Mouse (Mus musculus): ENCODE results near the gene Angpt4.

Angpt4 gene

DNA sequence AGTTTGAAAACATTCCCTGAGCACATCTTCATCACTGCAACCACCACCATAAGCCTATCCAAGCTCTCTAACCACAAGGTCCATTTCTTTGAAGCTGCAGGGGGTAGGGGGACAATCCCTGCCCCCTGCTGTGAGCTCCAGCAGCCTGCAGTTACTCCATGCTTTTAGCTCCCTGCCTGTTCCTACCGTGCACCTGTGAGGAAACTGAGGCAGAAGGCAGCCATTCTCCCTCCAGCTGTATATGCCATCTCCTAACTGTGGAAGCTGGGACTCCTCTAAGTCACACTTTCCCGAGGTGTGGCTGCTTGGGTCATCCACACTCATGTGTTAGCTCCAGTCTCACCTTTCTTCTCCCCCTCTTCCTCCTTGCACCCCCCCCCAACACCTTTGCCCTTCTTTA is 4.1 kb downstream of the Angpt4 start:
- DNase-seq (ENCODE audit: low spot score in 2 of 2): no peak

DNA sequence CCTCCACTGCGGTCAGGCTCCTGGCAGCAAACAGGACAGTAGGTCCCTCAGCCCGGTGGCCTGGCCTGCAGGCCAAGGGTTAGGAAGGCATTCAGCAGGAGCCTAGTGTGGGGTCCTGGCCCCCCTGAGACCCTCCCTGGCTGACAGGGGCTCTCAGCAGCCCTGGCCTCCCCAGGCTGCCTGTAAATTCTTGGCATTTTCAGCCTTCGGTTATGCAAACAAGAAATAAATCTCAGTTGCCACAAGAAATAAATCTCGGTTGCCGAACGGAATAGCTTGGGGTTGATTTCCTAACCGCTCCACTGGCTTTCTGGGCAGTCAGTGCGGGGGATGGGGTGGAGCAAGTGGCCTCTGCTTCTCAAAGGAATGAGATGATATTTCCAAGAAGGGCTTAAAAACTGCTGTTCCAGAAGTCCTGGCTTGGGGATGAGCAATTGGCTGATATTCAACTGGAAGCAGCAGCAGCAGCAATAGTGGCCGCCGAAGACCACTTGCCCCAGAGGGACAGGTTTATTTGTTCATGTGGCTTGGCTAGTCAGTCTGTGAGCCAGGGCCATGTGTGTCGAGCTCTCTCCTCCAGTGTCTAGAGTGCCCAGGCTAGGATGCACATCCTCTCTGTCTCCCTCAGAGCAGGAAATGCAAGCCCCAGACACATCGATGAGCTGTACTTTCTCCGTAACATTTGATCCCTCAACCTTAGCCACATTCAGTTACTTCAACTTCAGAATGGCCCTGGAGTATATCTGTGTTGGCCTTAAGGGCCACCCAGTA is 5.2 kb downstream of the Angpt4 start:
- DNase-seq (ENCODE audit: low spot score in 2 of 2): no peak

DNA sequence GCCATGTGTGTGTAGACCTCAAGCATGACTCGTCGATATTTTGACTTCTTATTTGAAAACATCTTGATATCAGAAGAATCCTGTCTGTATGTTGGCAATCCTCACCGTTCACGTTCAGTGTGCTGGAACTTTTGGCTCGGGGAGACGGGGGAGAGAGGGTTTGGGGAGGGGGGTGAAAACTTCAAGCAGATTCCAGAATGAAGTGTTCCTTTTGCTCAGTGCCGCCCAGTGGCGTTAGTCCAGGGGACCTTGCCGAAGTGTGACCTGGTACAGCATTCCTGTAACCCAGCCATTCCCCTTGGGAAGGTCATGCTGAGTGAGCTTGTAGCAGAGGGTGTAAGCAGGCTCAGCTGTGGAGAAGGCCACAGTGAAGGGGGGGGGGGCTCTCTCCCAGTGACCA is 8.1 kb downstream of the Angpt4 start:
- no peak for DNase-seq (ENCODE audit: low spot score in 2 of 2)

DNA sequence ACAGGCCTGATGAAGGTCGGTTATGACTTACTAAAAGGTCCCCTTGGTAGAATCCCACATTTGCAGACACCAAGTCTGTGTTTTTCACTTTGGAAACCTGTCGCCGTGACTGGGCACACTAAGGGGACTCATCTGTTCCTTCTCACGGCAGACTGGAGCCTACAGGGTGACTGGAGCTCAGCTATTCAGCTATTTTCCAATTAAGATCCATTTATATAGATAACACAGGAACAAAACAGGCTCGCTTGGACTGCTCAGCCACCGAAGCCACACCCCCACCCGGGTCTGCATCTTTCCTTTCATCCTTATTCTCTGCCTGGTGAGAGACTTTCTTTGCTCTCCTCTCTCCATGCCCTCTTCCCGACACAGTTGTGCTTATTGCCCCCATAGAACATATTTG is 10.1 kb downstream of the Angpt4 start:
- no peak for DNase-seq (ENCODE audit: low spot score in 2 of 2)

DNA sequence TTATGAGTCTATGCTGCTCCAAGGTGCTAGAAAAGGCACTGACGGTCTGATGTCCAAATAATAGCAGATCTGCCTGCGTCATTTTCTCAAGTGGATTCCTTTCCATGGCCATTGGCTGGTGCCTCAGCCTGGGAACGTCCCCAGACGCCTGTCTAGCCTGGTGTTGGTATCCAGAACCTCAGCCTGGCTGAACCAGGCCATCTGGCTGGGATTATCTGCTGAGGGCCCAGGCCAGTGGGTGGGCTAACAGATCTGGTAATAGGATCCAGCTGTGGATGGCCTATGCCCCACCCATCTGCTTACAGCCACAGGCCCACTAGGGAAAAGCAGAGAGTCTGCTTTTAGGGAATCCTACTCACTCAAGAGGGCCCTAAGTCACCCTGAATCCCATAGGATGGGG is 10.6 kb downstream of the Angpt4 start:
- no peak for DNase-seq (ENCODE audit: low spot score in 2 of 2)

DNA sequence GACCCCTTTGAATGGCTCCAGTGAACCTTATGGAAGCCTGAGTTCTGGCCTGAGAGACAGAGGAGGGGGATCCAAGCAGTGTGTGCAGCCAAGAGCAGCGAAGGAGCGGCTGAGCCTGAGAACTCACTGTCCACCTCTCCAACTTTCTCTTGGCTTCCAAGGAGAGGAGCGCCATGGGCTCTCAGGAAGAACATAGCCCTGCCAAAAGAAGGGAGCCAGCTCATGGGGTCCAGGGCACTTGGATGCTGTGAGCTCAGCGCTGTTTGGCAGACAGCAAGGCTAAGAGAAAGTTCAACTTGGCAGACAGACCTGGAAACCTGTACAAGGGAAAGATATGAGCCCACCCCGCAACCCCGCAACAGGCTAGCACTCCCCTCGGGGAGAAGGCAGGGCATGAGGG is 13.3 kb downstream of the Angpt4 start:
- DNase-seq (ENCODE audit: low spot score in 2 of 2): no peak

DNA sequence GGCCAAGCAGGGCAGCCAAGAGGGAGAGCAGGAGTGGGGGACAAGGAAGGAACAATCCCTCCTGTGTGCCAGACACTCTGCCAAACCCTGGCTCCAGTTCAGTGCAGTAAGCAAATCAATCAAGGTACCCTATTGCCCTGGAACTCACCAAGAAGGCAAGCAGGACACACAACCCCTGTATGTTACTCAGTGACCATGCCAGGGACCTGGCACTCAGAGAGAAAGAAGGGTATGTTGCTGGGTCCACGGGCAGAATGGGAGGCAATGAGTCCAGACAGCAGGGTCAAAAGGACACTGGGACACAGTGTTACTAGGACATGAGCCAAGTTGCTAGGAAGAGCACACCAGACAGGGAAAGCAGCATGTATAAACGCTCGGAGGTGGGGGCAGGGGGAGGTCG is 14.7 kb downstream of the Angpt4 start:
- DNase-seq (ENCODE audit: low spot score in 2 of 2): no peak

DNA sequence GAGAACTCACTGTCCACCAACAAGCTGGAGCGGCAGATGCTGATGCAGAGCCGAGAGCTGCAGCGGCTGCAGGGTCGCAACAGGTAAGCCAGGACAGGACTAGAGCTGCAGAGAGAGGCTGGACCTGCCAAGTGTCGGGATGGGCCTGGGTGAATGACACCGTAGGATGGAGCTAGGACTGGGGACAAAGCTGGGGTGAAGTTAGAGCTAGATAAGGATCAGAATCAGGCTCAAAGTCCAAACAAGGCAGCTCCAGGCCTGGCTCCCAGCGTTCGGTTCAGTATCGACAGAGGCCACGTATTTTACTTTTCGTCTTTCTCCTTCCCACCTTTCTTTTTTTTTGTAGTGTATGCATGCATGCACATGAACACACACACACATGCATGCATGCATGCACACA is 16.1 kb downstream of the Angpt4 start:
- no peak for DNase-seq (ENCODE audit: low spot score in 2 of 2)

DNA sequence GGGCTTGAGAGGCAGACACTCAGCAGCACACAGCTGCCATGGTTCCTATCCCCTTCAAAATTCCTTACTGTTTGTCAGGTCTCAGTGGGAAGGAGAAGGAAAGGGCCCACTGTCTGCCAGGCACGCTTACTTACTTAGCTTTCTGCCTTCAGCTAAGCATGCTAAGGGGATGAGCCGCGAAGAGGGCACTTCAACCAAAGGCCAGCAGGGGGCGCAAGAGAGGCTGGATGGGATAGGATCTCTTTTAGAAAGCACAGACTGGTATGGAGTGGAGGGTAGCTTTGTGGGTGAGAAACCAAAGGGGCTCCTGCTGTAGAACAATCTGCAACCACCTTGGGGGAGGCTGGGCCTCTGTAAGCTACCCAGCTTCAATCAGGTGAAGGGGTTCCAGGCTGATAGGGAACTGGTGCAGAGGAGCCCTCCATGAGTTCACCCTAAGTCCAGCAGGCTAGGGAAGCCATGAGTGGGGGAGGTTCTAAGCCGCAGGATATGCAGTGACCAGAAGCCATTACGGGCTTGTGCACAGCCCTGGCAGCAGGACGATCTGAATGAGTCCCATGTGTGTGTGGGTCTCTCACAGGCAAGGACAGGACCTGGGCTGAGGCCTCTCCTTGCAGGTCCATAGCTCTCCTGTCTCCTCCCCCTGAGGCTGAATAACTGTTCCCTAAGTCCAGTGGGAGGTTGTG is 19.5 kb downstream of the Angpt4 start:
- peak; percentile 83 to 94 for DNase-seq (ENCODE audit: low spot score in 2 of 2)

DNA sequence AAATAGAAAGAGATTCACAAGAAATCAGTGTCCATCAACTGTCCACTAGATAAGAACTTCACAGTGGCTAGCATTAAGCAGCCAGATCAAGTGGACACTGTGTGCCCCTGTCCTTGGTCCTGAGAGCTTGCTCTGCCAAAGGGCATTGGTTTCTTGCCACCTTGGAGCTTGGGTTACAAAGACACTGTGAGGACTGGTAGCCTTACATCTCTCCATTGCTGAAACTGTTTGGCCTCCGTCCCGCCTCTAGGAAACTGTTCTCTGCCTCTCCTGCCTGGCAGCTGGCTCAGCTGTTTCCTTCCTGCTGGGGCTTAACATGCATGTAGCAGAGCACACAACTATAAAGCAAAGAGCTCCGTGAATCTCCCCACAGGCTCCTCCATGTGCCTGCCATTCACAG is 26.9 kb downstream of the Angpt4 start:
- peak; percentile 28 to 33 for DNase-seq (ENCODE audit: low spot score in 2 of 2)

DNA sequence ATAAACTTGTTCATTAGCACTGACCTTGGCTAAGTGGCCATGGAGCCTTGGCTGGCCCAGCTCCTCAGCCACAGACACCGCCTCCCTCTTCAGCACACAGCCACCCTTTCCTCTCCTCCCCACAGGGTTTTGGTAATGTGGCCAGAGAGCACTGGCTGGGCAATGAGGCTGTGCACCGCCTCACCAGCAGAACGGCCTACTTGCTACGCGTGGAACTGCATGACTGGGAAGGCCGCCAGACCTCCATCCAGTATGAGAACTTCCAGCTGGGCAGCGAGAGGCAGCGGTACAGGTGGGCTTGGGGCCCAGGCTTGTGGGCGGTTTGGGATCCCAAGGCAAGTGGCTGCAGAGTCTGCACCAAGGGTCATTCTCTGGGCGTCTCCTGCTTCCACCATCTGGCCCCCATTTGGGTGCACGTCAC is 27.8 kb downstream of the Angpt4 start:
- peak in 1 of 2 experiments; percentile 9 for DNase-seq (ENCODE audit: low spot score in 2 of 2)

DNA sequence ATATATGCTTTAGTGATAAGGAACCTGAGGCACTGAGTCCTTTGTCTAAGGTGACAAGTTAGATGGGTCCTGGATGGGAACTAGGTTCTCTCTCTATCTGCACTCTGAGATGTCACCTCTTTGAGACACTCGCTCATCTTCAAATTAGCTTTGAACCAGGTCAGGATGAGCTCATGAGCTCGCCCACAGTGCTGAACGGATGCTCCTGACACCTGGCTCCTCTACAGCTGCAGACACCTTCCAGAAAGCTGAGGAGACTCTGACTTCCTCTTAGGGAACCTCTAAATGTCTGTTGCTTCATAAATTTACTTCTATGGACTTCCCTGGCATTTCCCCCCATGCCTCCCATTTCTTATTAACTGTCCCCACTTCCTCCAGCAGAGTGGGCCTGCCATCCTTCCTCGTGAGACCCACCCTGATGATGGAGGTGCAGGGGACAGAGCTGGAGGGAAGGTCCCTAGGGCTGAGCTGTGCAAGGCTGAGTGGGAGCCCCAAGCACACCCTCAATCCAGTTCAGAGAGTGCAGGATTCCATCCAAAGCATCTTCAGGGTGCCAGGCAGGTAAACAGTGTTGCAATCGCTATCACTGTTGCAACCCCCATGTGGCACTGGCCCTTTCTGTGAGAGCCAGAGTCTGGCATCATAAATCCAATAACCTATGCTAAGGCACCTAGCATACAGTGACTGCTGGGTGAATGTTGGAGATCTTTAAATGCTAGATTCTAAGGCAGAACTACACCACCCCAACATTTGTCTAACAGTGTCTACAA is 28.8 kb downstream of the Angpt4 start:
- DNase-seq (ENCODE audit: low spot score in 2 of 2): peak; percentile 52 to 53

DNA sequence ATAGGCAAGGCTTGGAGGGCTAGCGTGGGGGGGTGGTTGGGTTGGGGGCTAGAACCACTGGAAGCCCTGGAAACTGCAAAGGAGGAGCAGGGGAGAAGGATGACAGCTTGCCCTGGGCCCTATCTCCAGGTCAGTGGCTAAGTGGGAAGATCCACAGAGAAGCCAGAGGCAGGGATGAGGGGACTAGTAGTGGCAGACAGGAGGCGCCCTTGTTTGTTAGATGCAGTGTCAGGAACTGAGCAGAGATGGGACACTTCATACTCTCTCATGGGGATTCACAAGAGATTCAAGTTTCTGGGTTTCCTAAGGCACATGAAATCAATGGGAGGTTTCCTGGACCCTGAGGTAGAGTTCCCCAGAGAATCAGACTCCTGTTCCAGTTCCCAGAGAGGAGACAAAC is 30.3 kb downstream of the Angpt4 start:
- DNase-seq (ENCODE audit: low spot score in 2 of 2): peak in 1 of 2 experiments; percentile 24

DNA sequence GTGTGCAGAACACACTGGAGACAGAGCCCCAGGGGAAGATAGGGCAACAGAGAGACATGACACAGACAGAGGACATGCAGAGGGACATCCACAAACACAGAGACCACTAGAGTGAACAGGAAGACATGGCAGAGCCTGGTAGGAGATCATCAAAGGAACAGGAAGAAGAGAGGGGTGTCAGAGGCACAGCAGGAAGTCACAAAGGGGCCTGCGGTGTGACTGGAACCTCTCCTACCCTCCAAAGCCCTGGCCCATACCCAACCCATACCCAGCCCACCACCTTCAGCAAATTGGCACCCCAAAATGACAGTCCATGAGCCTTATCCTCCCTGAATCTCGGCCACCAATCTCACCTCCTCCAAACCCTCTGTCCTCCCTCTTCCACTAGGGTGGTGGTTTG is 33.1 kb downstream of the Angpt4 start:
- DNase-seq (ENCODE audit: low spot score in 2 of 2): peak; percentile 39

DNA sequence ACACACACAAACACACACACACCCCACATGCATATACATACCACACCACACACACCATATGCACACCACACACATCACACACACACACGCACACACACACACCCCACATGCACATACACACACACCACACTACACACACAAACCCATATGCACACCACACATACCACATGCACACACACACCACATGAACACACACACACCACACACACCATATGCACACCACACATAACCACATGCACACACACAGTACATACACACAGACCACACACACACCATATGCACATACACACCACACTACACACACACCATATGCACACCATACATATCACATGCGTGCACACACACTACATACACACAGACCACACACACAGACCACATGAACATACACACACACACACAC is 36.6 kb downstream of the Angpt4 start:
- DNase-seq (ENCODE audit: low spot score in 2 of 2): no peak

DNA sequence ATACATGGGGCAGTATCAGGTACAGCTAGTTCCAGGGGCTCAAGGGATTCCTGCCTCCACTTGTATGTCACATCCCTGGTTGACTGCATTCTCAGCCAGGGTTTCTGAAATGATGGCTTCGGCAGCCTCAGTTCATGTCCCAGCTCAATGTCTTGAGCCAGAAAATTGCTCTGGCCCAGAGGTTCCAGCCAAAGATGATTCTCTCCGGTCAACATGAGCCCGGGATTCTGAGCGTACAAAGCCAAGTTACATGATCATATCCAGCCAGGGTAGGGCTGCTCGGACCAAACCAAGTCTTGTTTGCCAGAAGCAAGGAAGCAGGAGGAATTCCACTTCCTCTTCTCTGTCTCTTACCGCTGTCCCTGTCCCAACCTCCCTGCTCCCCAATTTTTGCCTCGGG is 37.3 kb downstream of the Angpt4 start:
- no peak for DNase-seq (ENCODE audit: low spot score in 2 of 2)

DNA sequence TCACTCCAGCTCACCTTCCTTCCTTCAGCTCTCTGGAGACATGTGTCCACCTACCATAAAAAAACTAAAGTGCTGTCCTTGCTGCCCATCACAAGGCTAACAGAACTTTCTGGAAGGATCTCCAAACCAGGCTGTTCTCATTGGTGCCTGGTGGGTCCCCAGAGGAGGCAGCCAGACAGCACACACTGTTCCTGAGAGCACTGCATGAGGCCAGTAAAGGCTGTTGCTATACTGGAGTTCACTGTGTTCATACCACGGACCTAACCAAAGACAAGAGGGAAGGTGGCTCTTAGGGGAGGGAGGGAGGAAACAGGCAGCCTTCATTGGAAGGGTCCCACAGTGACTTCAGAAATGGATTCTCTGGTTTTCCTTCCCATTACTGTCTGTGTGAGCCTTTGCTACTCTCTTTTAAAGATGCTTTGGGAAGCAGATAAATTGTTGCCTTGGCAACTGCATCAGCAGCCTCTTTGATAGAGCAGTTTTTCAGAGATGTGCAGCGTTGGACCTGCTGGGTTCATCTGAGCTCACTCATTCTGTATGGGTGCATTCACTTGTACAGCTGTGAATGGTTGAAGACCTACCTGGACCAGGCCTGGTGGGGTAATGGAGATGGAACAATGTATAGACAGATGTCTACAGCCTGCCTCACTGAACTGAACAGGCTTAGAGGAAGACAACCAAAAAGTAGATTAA is 38.2 kb downstream of the Angpt4 start:
- no peak for DNase-seq (ENCODE audit: low spot score in 2 of 2)

DNA sequence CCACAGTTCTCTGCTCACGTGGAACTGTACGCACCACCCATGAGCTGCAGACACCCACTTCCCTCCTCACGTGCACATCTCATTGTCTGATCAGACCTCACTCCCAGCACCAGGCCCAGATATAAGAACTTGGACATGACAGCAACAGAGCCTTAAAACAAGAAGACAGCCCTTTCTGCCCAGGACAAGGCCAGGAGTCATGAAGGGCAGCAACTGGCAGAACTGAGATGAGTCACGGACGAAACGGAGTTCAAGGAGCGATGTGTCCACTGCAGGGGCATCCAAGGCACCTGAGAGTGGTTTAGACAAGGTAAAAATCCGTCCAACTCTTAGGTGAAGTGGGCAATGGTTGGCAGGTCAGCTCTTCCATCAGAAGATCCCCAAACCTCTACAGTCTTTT is 42.7 kb downstream of the Angpt4 start:
- DNase-seq (ENCODE audit: low spot score in 2 of 2): no peak

DNA sequence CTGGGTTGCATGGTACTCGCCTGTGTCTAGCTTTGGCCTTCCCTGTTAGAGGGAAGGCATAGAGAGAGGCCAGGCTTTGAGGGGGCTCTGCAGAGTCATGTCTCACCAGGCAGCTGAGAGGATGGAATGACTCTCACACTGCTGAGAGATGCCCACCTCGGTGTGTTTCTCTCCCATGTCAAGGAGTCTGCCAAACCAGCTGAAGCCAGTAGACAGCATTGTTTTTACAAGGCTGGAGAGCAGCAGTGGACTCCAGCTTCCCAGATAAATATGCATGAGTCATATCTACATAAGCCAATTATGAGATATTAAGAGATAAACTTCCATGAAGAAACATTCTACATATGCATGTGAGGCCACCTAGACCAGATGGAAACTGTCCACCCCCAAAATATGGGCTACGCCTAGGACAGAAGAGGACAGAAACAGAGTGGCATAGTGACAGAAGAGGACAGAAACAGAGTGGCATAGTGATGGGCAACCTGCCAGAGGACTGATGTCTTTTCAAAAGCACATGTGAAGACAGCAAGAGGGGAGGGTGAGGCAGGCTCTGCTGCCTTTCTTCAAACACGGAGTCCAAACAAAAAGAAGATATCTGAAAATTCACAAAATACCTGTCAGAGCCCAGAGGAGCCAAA is 45.6 kb downstream of the Angpt4 start:
- DNase-seq (ENCODE audit: low spot score in 2 of 2): no peak

DNA sequence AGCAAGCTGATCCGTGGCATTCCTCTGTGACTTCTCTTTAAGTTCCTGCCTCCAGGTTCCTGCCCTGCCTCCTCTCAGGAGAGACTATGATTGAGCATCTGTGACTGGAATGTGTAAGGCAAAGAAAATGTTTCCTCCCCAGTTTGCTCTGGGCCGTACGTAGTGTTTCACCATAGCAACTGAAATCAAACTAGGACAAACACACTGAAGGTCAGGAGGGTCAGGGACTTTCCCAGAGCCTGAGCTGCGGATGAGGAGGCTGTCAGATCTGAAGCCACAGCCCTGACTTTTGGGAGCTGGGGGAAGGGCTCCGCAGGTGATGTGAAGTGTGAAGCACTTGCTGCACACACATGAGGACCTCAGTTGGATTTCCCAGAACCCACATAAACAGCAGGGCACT is 48.3 kb downstream of the Angpt4 start:
- DNase-seq (ENCODE audit: low spot score in 2 of 2): no peak

DNA sequence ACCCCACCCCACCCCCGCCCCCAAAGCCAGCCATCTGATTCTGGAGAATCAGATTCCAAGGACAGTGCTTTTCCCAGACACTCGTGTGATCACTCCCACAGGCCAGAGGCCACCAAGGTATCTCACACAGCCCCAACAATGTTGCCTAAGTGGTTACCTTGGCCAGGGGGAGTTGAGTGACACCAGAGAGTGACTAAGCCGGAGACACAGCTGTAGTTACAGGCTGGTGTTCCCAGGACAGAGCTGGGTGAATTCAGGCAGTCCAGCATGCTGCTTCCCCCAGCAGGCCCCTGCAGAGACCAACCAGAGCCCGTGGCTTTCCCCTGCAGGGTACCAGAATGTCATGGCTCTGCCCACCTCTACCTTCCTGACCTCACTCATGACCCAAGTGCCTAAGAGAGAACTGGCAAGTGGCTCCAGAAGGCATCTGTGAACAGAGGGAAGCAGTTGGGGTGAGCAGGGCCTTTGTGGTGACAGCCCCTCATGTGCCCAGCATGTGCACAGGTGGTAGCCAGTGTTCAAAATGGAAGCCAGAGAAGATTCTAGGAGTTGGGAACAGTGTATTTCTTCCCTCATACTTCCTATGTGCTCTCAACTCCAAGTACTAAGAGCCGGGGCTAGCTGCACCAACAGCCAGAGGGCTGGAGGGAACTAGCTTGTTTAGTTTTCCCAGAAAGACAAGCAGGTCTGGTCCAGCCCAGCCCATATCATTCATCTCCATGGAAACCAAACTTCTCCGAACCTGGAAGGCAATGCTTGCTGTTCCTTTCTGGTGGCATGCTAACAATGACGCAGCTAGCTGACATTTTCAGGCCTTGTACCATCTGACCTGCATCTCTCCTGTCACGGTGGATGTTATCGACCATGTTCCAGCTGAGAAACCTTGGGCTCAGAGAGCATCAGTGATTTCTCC is 50.5 kb downstream of the Angpt4 start:
- no peak for DNase-seq (ENCODE audit: low spot score in 2 of 2)

Measured in thymus, postnatal 10 days (tissue).